Mouse (Mus musculus) kidney, adult 2 months (tissue): ENCODE measurements at regions not wholly inside any gene's neighbourhood (a gene's known extent, or its start where the extent isn't known, plus 50 kb on each side); places are given as distances from the start of the nearest gene placed in this dataset.

Experiments used
- DNase-seq: peaks from one replicate; pipeline ENCODE4 v3.0.0; 2021
- H3K27ac ChIP-seq: fragments of 200-500 bp; 2 replicates; pipeline ENCODE4 v1.5.1; 2012; ENCODE audit warnings: low read depth, low read length, control low read depth, inconsistent platforms; ENCODE audit not compliant: insufficient read depth
- H3K27me3 ChIP-seq: fragments of 200-500 bp; replicated peaks from 2 replicates; pipeline ENCODE4 v1.6.1; 2012; ENCODE audit warnings: mild to moderate bottlenecking, moderate library complexity, low read length, inconsistent platforms; ENCODE audit not compliant: control insufficient read depth, insufficient read depth
- H3K36me3 ChIP-seq: fragments of 200-500 bp; 2 replicates; pipeline ENCODE4 v1.6.1; 2012; ENCODE audit warnings: mild to moderate bottlenecking, moderate library complexity, low read length, inconsistent platforms; ENCODE audit not compliant: control insufficient read depth, insufficient read depth
- H3K4me1 ChIP-seq: fragments of 200-500 bp; 2 replicates; pipeline ENCODE4 v1.6.1; 2011; ENCODE audit warnings: low read length; ENCODE audit not compliant: control insufficient read depth, insufficient read depth
- H3K4me3 ChIP-seq: fragments of 200-500 bp; 2 replicates; pipeline ENCODE4 v1.5.1; 2011; ENCODE audit warnings: mild to moderate bottlenecking, low read depth, low read length, control low read depth; ENCODE audit not compliant: insufficient read depth
- CTCF ChIP-seq: fragments of 200-500 bp; conservative IDR thresholded peaks from 2 replicates; pipeline ENCODE4 v1.5.1; 2011; ENCODE audit warnings: low read depth, mild to moderate bottlenecking, control low read depth, low read length, moderate library complexity, mixed read lengths; ENCODE audit not compliant: insufficient read depth, insufficient read length
- POLR2A ChIP-seq: fragments of 200-500 bp; IDR thresholded peaks from one replicate; pipeline ENCODE4 v1.6.1; 2011; ENCODE audit warnings: low read depth, low read length, control low read depth
- WGBS: fragments of 180-500 bp; shearing (Covaris S2); methylation state at CpG from one replicate; pipeline ENCODE4 v1.1.7; 2018; 5-methylcytosine and 5-hydroxymethylcytosine counted together

DNA sequence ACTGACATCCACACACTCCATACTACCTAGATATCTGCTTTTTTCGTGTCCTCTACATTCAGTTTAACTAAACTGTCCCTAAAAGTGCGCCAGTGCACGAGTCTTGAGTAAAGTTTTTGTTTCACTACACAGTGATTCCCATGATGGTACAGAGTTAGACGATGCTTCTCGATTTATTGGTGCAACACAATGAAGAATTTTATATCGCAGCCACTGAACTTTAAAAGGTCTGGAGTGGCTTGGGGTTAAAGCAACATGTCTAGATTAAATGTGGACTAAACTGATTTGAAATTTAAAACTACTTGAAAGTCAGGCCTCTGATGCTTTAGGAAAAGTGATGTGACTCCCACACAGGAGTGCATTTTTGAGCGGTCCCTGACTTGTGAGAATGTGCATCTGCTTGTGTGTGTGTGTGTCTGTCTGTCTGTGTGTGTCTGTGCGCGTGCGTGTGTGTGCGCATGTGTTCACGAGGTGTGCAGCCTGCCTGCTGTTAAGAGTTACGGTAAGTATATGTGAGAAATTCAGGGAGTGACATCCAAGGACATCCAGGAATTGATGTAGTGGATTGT lies 261.4 kb downstream of the Tfec start:
- 38% methylated on average over 13 of the region's 13 CpGs for WGBS
- Histone ChIP-seq H3K4me3 (no peak overlapping the region), H3K4me1 (no peaks in the 10 kb centered on the region), H3K27ac (no peak overlapping the region), H3K27me3 (no peaks in the 10 kb centered on the region), H3K36me3 (no peaks in the 10 kb centered on the region)
- TF ChIP-seq POLR2A, result no peak
- no peak for DNase-seq

DNA sequence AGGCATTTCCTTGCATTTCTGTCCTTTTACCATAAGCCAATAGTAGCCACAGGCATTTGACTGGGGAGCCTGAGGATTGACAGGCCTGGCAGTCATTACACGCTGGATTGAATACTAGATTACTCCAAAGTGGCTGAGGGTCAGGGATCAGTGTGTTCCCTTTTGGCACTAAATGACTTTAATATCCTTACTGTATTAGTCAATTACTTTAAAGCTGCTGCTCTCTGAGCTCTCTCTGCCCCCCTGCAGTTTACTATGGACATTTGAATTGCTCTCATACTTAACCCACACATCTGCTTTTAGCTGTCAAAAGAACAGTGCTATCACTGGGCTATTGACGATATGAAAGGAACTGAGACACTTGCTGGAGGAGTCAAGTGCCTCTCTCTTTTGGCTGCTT lies 262.1 kb downstream of the Tfec start:
- H3K4me3 ChIP-seq, result no peak overlapping the region
- no peaks in the 10 kb centered on the region for H3K4me1 ChIP-seq
- 42% methylated on average over 2 of the region's 2 CpGs for WGBS
- H3K27me3 ChIP-seq, result no peaks in the 10 kb centered on the region
- no peak overlapping the region for H3K27ac ChIP-seq
- TF ChIP-seq POLR2A (no peak), CTCF (no peak)
- DNase-seq, result no peak
- no peaks in the 10 kb centered on the region for H3K36me3 ChIP-seq

DNA sequence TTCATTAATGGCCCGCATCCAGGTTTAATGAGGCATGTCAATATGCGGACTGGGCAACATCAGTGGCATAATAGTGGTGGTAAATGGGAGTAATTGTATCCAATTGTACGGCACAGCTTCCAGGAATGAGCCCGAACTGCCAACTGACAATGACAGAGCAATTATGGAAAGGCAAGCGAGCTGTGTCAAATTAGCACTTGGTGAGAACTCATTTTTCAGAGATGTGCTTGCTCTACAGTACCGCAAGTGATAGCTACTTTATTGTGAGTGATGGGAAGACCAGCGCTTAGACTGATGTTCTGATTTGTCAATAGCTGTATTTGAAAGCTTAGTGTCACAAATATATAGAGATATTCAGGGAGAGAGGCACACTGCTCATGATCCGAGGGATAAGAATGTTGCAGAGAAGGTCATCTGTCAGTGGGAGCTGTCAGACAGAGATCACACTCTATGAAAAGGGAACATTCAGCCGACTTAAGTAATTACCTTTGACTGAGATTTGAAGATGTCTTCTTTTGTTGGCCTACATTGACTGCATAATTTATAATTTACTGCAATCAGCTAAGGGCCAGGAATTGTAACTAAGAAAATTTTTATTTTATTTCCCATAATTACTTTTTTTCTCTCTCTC lies 290.7 kb downstream of the Tfec start:
- Histone ChIP-seq H3K4me3 (no peak overlapping the region), H3K27me3 (no peaks in the 10 kb centered on the region), H3K36me3 (no peaks in the 10 kb centered on the region), H3K27ac (no peak overlapping the region), H3K4me1 (no peaks in the 10 kb centered on the region)
- DNase-seq, result no peak
- no peak for TF ChIP-seq POLR2A
- no peak for TF ChIP-seq CTCF
- WGBS, result 40% methylated on average over 9 of the region's 9 CpGs

DNA sequence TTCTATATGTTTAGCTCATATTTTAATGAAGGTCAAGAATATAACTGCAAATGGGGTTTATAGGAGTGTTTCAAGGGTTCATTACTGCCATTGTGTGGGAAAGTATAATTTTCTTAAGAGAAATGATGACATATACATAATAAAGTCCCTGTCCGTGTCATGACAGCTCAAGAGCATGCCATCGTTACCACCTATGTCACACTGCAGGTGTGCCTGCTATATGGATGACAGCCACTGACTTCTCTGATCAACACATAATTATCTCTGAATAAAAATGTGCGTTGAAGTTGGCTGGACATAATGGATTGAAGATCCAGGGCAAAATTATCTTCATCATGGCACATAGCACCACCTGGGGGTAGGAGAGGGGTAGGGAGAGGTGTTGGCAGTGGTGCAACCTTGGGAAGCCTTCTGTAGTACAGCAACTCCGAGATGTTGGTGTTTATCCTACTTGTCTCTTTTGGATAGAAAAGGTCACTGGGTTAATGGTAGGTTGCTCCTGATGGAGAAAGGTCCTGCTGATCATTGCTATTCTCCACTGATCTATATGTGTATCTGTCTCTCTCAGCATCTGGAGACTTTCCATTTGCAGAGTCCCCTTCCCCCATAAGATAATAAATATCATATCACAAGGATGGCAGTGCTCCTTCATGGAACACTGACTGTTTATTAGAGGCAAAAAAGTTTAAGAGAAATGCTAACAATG lies 291.4 kb downstream of the Tfec start:
- WGBS, result 72% methylated on average over 4 of the region's 4 CpGs
- Histone ChIP-seq H3K27ac (no peak overlapping the region), H3K27me3 (no peaks in the 10 kb centered on the region), H3K4me3 (no peak overlapping the region), H3K36me3 (no peaks in the 10 kb centered on the region), H3K4me1 (no peaks in the 10 kb centered on the region)
- no peak for DNase-seq
- 0 out of 2 replicates have a peak, but pooled peaks have one; percentile 2 for TF ChIP-seq CTCF
- no peak for TF ChIP-seq POLR2A

DNA sequence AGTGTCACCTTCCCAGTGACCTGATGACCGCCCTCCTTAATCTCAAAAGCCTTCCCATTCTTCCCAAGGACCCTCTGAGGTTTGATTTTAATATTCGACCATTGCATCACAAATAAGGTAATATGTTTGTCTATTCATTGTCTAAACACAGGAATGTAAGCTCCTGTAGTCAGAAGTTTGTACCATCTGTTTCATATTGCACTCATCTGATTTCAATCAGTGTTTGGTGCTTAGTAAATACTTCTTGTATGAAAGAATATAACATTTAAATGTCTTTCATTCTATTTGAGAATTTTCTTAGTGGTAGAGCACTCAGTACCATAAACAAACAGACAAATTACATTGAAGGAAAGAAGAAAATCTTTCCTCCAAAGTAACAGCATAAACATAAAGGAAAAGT lies 305.8 kb downstream of the Tfec start:
- H3K27ac ChIP-seq, result no peak overlapping the region
- TF ChIP-seq CTCF (no peak), POLR2A (no peak)
- no peak overlapping the region for H3K4me3 ChIP-seq
- H3K36me3 ChIP-seq, result no peaks in the 10 kb centered on the region
- WGBS, result 72% methylated on average over 2 of the region's 2 CpGs
- H3K27me3 ChIP-seq, result no peaks in the 10 kb centered on the region
- no peaks in the 10 kb centered on the region for H3K4me1 ChIP-seq
- DNase-seq, result no peak

DNA sequence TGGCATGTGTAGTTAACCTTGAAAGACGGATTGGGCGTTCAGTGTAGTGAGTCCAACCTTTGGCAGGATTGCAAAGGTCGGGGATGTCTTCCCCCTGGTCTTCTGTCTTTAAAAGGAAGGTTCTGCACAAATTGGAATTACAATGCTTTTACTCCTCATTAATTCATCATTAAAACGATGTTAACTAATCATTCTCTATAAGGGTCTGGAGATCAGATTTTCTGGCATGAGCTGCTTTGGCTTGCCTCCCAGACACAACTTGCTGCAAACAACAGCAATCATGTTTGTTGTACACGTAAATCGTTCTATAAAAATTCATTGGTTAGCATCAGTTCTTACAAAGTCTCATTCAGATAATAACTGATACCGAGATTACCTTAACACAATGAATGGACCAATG lies 315.9 kb downstream of the Tfec start:
- TF ChIP-seq POLR2A (no peak), CTCF (no peak)
- WGBS, result 59% methylated on average over 7 of the region's 7 CpGs
- no peak overlapping the region for H3K4me3 ChIP-seq
- no peaks in the 10 kb centered on the region for H3K4me1 ChIP-seq
- no peaks in the 10 kb centered on the region for H3K36me3 ChIP-seq
- no peak overlapping the region for H3K27ac ChIP-seq
- no peaks in the 10 kb centered on the region for H3K27me3 ChIP-seq
- no peak for DNase-seq

DNA sequence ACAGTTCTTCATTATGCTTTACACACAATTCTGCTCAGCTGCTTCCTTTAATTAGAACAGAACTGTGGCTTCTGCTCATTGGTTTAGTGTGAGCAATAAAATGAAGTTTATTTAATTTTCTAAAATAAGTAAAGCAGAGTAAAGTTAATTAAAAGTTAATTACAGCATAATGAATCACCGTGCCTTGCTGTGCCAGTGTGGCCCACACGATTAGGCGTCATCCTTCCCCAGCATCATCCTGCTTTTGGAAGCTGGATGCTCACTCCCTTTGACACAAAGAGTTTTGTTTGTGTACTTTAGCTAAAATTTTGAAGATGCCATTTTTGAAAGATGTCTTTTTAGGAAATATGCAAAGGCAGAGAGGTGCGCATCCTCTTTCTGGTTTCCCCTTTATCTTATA lies 316.4 kb downstream of the Tfec start:
- no peak for TF ChIP-seq POLR2A
- TF ChIP-seq CTCF, result no peak
- Histone ChIP-seq H3K4me3 (no peak overlapping the region), H3K4me1 (no peaks in the 10 kb centered on the region), H3K27ac (no peak overlapping the region), H3K36me3 (no peaks in the 10 kb centered on the region), H3K27me3 (no peaks in the 10 kb centered on the region)
- 70% methylated on average over 4 of the region's 4 CpGs for WGBS
- DNase-seq, result no peak
